Mouse (Mus musculus) intestine, embryonic 16.5 days (tissue): Measurements from ENCODE around the gene Arhgap8. TPM values are rescaled to one million over a fixed set of nuclear protein-coding genes. Genes with fewer than 3 reads are reported as not detected.

ENCODE experiments used
- polyA plus RNA-seq: library from polyadenylated mRNA; unstranded; fragments of >200 nt; fragmentation: Nextera tagmentation; extraction: Ambion mirVana; gene quantifications from 2 replicates; pipeline ENCODE4 v1.2.1, GENCODE M21; 2015

Arhgap8 gene
- polyA plus RNA-seq, 1 experiment from 2014 or later: 16.3 TPM

Other genes starting within 250 kb of the Arhgap8 start
- 8.1 and 8.2 TPM in 2 replicates for gene Rtl6, start 162.2 kb upstream of the Arhgap8 start, polyA plus RNA-seq
- gene Prr5, start 50.4 kb upstream of the Arhgap8 start, polyA plus RNA-seq: 69.1 and 81.3 TPM in 2 replicates
- 0.43 and 0.48 TPM in 2 replicates for gene Phf21b, start 136.0 kb downstream of the Arhgap8 start, polyA plus RNA-seq
- 0.62 TPM in 2 replicates for gene Gm29666, start 200.0 kb downstream of the Arhgap8 start, polyA plus RNA-seq
- 31.5 and 32.7 TPM in 2 replicates for gene Nup50, start 203.4 kb downstream of the Arhgap8 start, polyA plus RNA-seq